Mouse (Mus musculus) bone marrow, adult 2 months (tissue): Measurements from ENCODE around the gene Ccsap. TPM values are rescaled to one million over a fixed set of nuclear protein-coding genes. Genes with fewer than 3 reads are reported as not detected.

ENCODE experiments used
- H3K27ac ChIP-seq: fragments of 200-500 bp; 2 replicates; pipeline ENCODE4 v1.5.1; 2012; ENCODE audit warnings: low read depth, mild to moderate bottlenecking, control low read depth, inconsistent platforms, low read length; ENCODE audit not compliant: control insufficient read depth, poor library complexity, insufficient read depth
- H3K4me1 ChIP-seq: fragments of 200-500 bp; 2 replicates; pipeline ENCODE4 v1.6.1; 2011; ENCODE audit warnings: low read length; ENCODE audit not compliant: control insufficient read depth, insufficient read depth
- H3K4me3 ChIP-seq: fragments of 200-500 bp; replicated peaks from 2 replicates; pipeline ENCODE3; 2011; ENCODE audit warnings: mild to moderate bottlenecking, low read depth, low read length, control low read depth; ENCODE audit not compliant: control insufficient read depth
- CTCF ChIP-seq: fragments of 200-500 bp; IDR thresholded peaks from 2 replicates; pipeline ENCODE4 v1.5.1; 2011; ENCODE audit warnings: low read length, control low read depth; ENCODE audit not compliant: control insufficient read depth, insufficient read depth
- POLR2A ChIP-seq: fragments of 200-500 bp; IDR thresholded peaks from 2 replicates; pipeline ENCODE4 v1.6.1; 2011; ENCODE audit warnings: low read depth, mild to moderate bottlenecking, control low read depth, low read length, borderline replicate concordance; ENCODE audit not compliant: control insufficient read depth
- WGBS: fragments of 180-500 bp; shearing (Covaris S2); methylation state at CpG from one replicate; pipeline ENCODE4 v1.1.7; 2018; 5-methylcytosine and 5-hydroxymethylcytosine counted together
- polyA plus RNA-seq: library from polyadenylated mRNA; stranded (reverse); fragments of >200 nt; gene quantifications from 2 replicates; pipeline ENCODE4 v1.2.4, GENCODE M21; 2011; ENCODE audit warnings: low replicate concordance; ENCODE audit not compliant: missing spikeins, insufficient read depth, insufficient read length

Ccsap gene
- polyA plus RNA-seq, 1 experiment: 2.5 TPM

DNA sequence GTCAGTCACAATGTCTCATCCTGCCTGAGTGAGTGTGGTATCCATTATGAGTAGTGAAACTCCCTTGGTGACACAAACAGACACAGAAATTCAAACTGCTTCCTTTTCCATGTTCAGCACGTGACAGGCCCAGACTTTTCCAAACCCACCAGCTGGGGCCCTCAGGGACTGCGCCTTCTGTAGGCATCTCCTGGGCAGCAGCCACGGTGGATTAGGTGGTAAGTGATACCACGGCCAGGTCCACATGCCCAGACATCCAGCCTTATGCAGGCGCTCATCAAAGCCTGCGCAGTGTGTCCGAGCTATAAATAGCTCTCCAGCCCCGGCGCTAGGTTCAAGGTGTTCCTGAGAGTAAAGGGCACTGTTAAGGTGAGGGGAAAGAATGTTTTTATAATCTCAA, 12.0 kb upstream of the Ccsap start:
- Histone ChIP-seq H3K27ac (no peak overlapping the region), H3K4me3 (no peak overlapping the region), H3K4me1 (no peaks in the 10 kb centered on the region)
- TF ChIP-seq POLR2A (no peak), CTCF (no peak)
- 82% methylated on average over 9 of the region's 9 CpGs for WGBS

DNA sequence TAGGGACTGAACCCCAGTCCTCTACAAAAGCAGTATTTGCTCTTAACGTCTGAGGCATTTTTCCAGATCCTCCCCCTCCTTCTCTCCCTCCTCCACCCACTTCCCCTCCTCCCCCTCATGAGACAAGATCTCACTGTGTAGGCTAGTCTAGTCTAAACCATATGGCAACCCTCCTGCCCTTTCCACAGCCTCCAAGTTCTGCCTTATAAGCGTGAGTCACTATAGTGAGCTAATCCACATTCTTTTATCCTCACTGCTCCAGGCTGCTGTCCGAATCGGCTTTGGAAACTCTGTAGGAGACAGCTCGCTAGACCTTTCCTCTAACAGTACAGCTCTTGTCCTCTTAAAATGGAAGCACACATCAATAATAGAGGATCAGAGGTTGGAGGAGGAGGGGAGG, 7.0 kb upstream of the Ccsap start:
- WGBS: 62% methylated on average over 5 of the region's 5 CpGs
- Histone ChIP-seq H3K4me3 (no peak overlapping the region), H3K4me1 (no peaks in the 10 kb centered on the region), H3K27ac (no peak overlapping the region)
- TF ChIP-seq CTCF (no peak), POLR2A (no peak)

DNA sequence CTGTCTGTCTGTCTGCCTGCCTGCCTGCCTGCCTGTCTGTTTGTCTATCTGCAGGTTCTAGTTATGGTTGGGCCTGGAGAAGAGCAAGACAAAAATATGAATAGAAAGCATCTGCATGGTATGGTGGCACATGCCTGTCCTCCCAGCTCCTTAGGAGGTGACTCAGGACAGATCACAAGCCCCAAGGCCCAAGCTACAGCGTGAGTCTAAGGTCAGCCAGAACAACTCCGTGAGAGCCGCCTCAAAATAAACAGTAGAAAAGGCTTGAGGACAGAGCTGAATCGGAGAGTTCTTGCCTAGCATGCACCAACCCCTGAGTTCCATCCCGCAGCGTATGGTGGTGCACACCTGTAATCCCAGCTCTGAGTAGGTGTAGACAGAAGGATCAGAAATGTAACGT, 5.8 kb upstream of the Ccsap start:
- H3K27ac ChIP-seq: no peak overlapping the region
- H3K4me1 ChIP-seq: no peaks in the 10 kb centered on the region
- no peak overlapping the region for H3K4me3 ChIP-seq
- WGBS: 75% methylated on average over 7 of the region's 7 CpGs
- TF ChIP-seq CTCF: no peak
- TF ChIP-seq POLR2A: no peak

DNA sequence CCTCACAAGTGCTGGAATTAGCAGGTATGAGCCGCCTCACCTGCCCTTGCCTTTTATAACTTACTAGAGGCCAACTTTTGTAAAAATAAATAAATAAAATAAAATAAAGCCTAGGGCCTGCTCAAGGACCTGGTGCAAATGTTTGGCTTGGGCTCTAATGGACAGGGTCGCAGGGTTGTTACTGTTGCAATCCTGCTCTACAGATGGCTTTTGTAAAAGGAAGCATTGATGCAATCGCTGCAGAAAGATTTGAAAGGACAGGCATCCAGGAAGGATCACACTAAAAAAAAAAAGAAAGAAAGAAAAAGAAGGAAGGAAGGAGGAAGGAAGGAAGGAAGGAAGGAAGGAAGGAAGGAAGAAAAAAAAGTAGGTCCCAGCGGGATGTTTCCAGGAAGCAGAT, 377 bp upstream of the Ccsap start:
- H3K4me1 ChIP-seq: no peaks in the 10 kb centered on the region; the same call in 1 of the 2 replicates
- TF ChIP-seq CTCF: no peak
- TF ChIP-seq POLR2A: no peak
- 53% methylated on average over 4 of the region's 4 CpGs for WGBS
- no peak overlapping the region for H3K27ac ChIP-seq
- no peak overlapping the region for H3K4me3 ChIP-seq

DNA sequence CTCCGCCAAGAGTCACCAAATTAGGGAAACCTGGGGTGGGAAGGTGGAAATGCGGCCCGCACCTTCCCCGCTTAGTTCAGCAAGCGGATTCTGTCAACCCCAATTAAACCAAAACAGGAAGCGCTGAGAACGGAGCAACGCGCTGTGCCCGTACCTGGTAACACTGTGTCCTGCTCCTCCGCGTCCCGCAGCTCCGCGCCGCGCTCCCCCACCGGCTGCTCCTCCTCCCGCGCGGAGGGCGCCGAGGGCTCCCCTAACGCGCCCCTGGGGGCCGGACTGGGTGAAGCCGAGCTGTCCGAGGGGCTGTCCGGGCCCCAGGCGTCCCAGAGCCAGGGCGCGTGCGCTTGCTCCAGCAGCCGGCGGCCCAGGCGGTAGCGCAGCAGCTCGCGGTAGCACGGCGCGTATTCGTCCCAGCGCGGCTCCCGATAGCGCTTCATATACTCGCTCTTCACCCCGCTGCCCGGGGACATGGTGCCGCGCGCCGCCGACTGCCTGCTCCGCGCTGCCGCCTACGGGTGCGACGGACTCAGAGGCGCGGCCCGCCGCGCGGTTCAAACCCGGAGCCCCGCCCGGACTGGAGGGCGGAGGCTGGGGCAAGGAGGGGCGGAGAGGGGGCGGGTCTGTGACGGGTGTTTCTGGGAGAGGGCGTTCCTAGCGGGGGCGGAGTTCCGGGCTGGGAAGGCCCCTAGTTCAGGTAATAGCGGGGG, 915 bp downstream of the Ccsap start:
- 1% methylated on average over 79 of the region's 79 CpGs for WGBS
- no peaks in the 10 kb centered on the region; the same call in 1 of the 2 replicates for H3K4me1 ChIP-seq
- H3K4me3 ChIP-seq: peak overlapping the region; percentile 83
- TF ChIP-seq CTCF (no peak), POLR2A (peak; percentile 66; the same call in 1 of the 2 replicates)
- H3K27ac ChIP-seq: peak overlapping the region; percentile 88

DNA sequence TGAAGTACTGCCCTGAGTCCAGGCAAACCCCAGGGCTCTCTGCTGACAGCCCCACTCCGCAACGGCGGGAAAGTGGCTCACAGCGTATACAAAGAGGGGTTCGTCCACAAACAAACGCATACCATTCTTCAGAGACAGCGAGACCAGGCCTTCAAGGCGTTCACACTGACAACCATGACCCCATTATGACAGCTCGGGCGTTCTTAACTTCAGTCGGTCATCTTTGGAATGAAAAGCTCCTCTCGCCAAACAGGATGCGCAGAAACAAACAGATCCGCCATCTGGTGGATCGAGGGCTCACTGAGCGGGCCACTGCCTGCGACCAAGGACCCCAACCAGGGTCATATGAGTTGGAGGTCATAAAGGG, 1.5 kb downstream of the Ccsap start:
- peak overlapping the region; percentile 88 for H3K27ac ChIP-seq
- WGBS: 2% methylated on average over 17 of the region's 17 CpGs

DNA sequence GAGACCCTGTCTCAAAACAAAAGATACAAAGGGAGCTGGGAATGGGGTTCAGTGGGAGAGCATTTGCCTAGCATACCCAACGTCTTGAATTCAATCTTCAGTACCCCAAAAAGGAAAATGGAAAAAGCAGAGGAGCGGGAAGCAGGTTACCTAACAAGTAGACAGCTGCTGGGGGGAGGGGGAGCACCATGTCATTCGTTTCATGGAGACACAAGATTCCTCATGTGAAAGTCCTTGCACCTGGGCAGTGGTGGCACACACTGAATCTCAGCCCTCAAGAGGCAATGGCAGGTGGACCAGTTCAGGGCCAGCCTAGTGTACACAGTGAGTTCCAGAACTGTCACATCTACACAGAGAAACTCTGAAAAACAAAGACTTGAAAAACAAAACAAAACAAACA, 2.6 kb downstream of the Ccsap start:
- TF ChIP-seq POLR2A (no peak), CTCF (no peak)
- 87% methylated on average over 3 of the region's 3 CpGs for WGBS
- Histone ChIP-seq H3K27ac (no peak overlapping the region), H3K4me3 (no peak overlapping the region), H3K4me1 (no peaks in the 10 kb centered on the region; the same call in 1 of the 2 replicates)

More for the DNA sequence above, 1.5 kb downstream of the Ccsap start:
- Histone ChIP-seq H3K4me1 (no peaks in the 10 kb centered on the region; the same call in 1 of the 2 replicates), H3K4me3 (peak overlapping the region; percentile 76)
- no peak for TF ChIP-seq CTCF

DNA sequence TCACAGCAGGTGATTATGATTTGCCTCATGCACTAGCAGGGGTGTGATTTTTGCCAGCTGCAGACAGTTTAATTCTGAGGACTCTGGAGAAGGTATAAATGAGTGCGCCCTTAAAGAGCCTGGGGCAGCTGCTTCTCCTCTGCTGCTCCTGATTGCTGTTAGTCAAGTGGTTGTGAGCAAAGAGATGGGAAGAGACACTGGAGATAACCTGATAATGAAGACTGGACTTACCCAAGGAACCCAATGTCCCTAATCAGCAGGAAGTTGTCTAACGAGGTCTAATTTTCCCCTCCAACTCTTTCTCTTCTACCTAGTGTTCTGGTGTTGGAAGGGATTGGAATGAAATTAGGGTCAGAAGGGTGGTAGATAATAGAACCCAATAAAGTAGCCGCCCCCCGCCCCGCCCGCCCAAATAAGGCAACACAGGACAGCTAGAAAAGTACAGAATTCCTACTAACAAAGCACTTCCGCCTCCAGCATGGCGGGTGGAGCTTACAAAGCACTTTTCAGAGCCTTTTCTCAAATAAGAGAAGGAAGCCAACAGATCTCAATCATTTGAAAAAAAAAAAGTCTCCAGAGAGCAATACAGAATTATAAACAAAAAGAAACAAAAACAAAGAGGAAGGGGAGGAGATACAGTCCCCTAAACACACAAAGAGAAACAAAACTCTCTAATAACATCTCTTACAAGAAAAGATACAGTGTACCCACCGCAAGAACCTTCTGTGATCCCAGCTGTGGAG, 5.1 kb downstream of the Ccsap start:
- TF ChIP-seq POLR2A: no peak
- no peak for TF ChIP-seq CTCF
- WGBS: 84% methylated on average over 9 of the region's 9 CpGs
- H3K27ac ChIP-seq: no peak overlapping the region
- no peak overlapping the region for H3K4me3 ChIP-seq
- H3K4me1 ChIP-seq: no peaks in the 10 kb centered on the region; the same call in 1 of the 2 replicates
